Mouse (Mus musculus): Measurements from ENCODE around the gene Camsap3.

Camsap3 gene

GRCm38 (mm10) chr8:3603439-3603838 lies 16.3 kb downstream of the Camsap3 start:
- DNase-seq, result no peak

DNA sequence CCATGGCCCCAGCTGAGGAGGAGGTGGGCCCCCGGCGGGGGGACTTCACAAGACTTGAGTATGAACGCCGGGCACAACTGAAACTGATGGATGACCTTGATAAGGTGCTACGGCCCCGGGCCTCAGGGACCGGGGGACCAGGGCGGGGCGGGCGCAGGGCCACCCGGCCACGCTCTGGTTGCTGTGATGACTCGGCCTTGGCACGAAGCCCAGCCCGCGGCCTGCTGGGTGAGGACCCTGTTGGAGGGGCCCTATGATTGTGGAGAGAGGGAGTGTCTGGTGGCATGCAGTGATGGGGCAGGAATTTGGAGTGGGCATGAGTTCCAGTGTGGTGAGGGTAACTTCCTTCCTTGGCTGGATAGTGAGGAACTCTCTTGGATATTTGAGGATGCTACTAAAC lies 19.5 kb downstream of the Camsap3 start:
- DNase-seq, result no peak

- no peak for DNase-seq
Observed at GRCm38 (mm10) chr8:3607822-3608221, 20.7 kb downstream of the Camsap3 start.

DNA sequence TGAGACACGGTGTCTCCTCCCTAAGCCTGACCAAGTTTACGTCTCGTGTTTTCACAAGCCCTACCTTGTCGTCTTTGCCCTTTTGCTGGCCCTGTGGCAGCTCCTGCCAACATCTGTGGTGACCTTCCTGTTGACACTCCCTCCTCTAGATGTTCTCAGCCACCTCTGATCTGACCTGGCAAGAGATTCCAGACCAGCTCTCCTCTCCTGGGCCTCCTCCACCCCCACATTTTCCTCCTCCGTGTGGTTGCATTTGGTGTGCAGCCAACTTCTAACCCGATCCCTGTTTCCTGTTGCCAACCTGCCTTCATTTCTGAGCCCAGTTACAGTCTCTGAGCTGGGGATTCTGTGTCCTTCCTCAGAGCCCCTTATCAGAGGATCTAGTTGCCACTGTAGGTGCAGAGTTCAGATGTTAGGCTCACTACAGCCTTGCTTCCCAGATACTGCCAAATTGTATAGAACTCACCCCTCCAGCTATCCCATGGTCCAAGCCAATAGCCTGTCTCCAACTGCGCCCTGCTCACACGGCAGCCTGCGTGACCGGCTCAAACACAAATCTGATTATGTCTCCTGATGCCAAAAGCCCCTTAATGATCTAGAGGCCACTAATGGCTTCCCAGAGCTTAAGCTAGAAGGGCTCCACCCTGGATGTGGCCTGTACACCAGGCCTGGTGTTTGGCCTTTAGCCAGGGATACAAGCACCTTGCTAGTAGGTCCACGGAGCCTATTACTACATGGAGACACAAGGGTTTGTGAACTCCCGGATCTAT lies 22.1 kb downstream of the Camsap3 start:
- DNase-seq, result no peak

- no peak for DNase-seq
Observed at GRCm38 (mm10) chr8:3609816-3610150, 22.7 kb downstream of the Camsap3 start.

GRCm38 (mm10) chr8:3621199-3621970 lies 34.3 kb downstream of the Camsap3 start, which contains the start of the genes Xab2 and Pet100:
Gene Xab2, minus strand, starts transcription at chr8:3621316.
Gene Pet100, plus strand, starts transcription at chr8:3621548.
- DNase-seq, result peak; percentile 96 to 97

DNA sequence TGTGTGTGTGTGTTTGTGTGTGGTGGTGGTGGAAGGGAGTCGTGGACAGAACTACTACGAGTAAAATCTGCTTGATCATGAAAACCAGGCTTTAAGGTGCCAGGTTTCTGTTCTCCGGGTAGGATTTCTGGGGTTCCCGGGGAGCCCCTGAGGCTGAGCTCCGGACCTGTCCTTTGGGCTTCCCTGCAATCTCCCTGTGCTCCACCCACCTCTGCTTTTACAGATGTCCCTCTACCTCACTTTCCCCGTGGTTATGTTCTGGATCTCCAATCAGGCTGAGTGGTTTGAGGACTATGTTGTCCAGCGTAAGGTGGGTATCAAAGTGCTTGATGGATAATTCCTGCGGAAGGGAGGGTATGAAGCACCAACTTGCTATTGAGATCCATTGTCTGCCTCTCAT lies 35.0 kb downstream of the Camsap3 start:
- DNase-seq, result no peak

GRCm38 (mm10) chr8:3625445-3625844 lies 38.4 kb downstream of the Camsap3 start, which contains the start of gene Pcp2:
Gene Pcp2, minus strand, starts transcription at chr8:3625545.
- no peak for DNase-seq

GRCm38 (mm10) chr8:3626971-3627370 lies 39.9 kb downstream of the Camsap3 start:
- no peak for DNase-seq

- peak in 1 of 2 experiments; percentile 22 for DNase-seq
Observed at GRCm38 (mm10) chr8:3628014-3628413, 40.9 kb downstream of the Camsap3 start.

DNA sequence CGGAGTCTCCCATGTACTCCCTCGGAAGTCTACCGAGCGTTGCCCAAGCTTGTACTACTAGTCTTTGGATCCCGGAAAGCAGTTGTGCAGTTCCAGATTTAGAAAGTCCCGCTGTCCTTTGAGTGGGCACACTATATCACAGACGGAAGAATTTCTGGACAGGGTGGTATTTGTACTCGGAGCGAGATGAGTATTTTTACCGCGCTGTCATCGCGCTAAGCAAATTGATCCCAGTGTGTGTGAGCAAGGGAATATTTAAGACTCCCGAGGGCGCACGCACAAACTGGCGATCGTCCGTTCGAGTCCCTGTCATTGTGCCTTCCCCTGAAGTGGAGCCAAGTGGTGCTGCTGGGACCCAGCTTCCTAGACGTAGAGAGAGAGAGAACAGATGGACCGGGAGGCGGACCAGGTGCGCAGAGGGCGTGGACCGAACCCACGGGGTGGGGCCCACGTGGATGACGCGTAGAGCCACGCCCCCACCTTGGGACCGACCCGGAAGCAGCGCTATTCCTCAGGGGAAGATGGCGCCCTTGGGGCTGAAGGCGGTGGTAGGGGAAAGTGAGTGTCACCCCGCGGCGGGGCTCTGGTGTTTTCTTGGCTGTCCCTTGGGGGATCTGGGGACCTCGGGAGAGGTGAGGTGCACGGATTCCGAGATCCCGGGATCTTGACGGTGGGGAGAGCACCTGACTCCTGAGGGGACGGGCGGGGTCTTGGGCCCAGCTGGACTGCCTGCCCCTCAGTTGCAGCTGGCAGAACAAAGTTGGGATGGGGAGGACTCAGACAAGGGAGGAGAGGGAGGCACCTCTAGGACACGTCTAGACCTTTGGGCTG lies 43.8 kb downstream of the Camsap3 start, which contains the start of gene Stxbp2:
Gene Stxbp2 (plus strand): TSS at position 309 of the 831 bp plus-strand sequence.
- DNase-seq, result peak; percentile 86 to 88

DNA sequence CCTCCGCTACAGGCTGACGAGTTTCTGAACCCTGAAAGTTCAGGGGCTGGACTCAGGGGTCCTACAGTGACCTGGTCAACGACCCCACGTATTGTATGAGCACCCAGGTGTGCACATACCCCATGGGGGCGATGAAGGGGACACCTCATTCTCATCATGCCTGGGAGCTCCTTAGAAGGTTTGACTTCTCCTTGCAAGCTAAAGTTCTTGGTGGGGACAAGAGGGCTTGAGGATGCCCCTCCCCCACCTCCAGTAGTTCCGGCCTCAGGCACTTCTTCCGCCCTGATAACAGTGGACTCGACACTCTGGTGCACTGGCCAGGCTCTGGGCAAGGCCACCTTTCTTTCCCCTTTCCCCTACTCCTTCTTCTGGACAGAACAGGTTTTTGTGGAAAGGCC lies 44.4 kb downstream of the Camsap3 start:
- DNase-seq, result peak in 1 of 2 experiments; percentile 19

DNA sequence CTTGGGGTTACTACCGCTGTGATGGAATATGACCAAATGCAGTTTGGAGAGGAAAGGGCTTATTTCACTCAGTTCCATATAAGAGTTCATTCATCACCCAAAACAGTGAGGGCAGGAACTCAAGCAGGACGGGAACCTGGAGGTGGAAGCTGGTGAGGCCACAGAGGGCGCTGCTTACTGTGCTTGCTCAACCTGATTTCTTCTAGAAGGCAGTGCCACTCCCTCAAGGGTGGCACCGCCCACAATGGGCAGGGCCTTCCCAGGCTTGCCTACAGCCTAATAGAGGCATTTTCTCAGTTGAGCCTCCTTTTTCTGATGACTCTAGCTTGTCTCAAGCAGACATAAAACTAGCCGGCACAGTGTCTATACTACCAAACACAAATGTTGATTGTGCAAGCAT lies 58.7 kb downstream of the Camsap3 start:
- DNase-seq, result peak; percentile 37 to 57

DNA sequence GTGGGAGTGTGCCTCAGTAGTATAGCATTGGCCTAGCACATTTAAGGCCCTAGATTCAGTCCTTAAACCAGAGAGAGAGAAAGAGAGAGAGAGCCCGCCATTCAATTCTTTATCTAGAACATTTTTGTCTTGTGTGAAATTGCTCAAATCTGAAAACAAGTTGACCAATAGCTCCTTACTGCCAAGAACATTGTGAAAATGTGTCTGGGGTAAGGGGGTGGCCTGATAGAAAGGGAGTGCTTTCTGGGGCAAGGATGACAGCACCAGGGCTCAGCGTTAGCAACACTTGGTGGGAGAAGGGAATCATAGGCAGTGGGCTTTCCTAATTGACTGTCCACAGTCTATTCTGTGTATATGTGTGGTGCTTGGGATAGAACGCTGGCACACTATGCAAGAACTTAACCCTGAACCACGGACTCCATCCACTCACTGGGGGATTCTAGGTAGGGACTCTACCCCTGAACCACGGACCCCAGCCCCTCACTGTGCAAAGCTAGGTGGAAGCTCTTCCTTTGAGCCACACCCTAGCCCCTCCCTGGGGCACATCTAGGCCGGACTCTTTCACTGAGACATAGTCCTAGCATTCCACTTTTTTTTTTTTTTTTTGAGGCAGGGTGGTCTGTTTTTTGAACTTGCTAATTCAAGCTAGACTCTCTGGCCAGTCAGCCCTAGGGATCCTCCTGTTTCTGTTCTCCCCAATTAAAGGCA lies 59.9 kb downstream of the Camsap3 start:
- DNase-seq, result no peak

- no peak for DNase-seq
Observed at GRCm38 (mm10) chr8:3647561-3647960, 60.5 kb downstream of the Camsap3 start.

GRCm38 (mm10) chr8:3648268-3648667 lies 61.2 kb downstream of the Camsap3 start:
- no peak for DNase-seq

DNA sequence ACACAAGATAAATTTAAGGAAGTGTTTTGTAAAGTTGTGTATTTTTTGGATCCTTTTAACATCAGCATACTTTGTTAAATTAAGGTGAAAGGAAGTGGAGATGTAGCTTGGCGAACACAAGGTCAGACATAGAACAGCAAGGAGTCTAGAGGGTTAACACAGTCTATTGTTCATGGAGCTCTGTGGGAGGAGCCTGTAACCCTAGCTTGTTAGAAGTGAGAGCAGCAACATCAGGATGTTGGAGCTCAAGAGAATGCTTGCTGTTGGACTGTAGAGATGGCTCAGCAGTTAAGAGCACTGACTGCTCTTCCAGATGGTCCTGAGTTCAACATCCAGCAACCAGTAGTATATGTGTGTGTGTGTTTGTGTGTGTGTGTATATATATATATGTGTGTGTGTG lies 61.9 kb downstream of the Camsap3 start:
- no peak for DNase-seq

GRCm38 (mm10) chr8:3652845-3653244 lies 65.8 kb downstream of the Camsap3 start:
- DNase-seq, result no peak

GRCm38 (mm10) chr8:3654726-3655508 lies 67.8 kb downstream of the Camsap3 start:
- no peak for DNase-seq

DNA sequence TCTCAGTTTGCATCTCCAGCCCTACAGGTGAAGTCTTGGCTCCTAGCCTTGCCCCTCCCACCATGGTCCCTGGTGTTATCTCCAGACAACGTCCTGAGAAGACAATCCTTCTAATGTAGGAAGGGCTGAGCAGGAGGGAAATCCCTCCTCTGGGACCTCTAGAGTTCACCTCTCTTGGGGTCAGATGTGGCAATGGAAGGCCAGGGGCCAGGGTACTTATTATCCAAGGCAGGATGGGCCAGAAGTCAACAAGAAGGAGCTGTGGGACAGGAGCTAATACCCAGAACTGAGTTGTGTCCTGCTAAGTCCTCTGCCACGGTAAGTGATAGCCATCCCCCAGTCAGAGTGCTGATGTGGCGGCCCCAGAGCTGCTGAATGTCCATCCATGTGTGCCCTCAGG lies 68.4 kb downstream of the Camsap3 start, which contains the start of gene Retn:
Gene Retn (plus strand): TSS at position 245 of the 400 bp plus-strand sequence.
- DNase-seq, result no peak

DNA sequence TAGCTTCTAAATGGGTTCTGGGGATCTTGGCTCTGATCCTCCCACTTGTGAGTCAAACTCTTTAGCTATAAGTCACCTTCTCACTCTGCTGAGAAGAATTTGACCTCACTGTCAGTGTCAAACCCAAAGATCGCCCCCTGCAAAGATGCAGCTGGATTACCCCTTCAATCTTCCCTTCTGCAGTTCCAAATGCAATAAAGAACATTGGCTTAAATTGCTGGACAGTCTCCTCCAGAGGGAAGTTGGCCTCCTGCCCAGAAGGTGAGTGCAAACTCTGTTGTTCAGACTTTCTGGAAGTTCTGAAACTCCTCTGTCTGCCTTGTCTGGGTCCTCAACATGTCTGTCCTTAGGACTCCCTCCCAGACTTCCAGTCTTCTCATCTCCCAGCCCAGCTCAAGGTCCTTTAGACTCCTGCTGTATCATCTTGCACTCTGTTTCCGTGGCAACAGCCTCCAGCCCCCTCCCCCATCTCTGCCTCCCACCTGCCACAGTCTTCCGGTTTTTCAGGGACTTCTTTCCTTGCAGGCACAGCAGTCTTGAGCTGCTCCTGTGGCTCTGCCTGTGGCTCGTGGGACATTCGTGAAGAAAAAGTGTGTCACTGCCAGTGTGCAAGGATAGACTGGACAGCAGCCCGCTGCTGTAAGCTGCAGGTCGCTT lies 69.8 kb downstream of the Camsap3 start:
- DNase-seq, result no peak
